Mouse (Mus musculus): ENCODE measurements around the gene Smpd3.

GRCm38 (mm10) chr8:106343471-106343870, 5.7 kb upstream of the Smpd3 start:
- TF ChIP-seq POLR2A (IDR thresholded peaks at IDR 0.05; ENCODE audit: control insufficient read depth, extremely low read depth, insufficient read depth, low read length, poor library complexity) (no peak), CTCF (IDR thresholded peaks at IDR 0.05; ENCODE audit: borderline replicate concordance, control insufficient read depth, extremely low read depth, insufficient read depth, low read length, poor library complexity) (no peak)
